Mouse (Mus musculus): ENCODE measurements around the gene Derl2. TPM values are rescaled to one million over a fixed set of nuclear protein-coding genes. Genes with fewer than 3 reads are reported as not detected.

Derl2 gene
- polyA plus RNA-seq (2015; fragmentation: Illumina TruSeq; extraction: RNeasy Lipid Tissue Mini Kit (QIAGEN cat#74804); ENCODE audit: insufficient read depth, low read depth, low replicate concordance): 8.7 TPM

GRCm38 (mm10) chr11:71019201-71020068 lies at the start of gene Derl2, which contains the start of gene Mis12:
Gene Derl2, minus strand, starts transcription at chr11:71019841.
Gene Mis12, plus strand, starts transcription at chr11:71019611.

GRCm38 (mm10) chr11:71033163-71033761 lies 13.6 kb upstream of the Derl2 start, which contains the start of gene 6330403K07Rik:
Gene 6330403K07Rik, minus strand, starts transcription at chr11:71033513.

GRCm38 (mm10) chr11:71004316-71004773 lies 15.3 kb downstream of the Derl2 start, which contains the start of gene Dhx33:
Gene Dhx33, minus strand, starts transcription at chr11:71004437.

GRCm38 (mm10) chr11:70982557-70983228 lies 36.9 kb downstream of the Derl2 start, which contains the start of gene C1qbp:
Gene C1qbp, minus strand, starts transcription at chr11:70983026.

GRCm38 (mm10) chr11:70969821-70970559 lies 49.7 kb downstream of the Derl2 start, which contains the start of the genes Nup88 and Rpain:
Gene Nup88, minus strand, starts transcription at chr11:70969973.
Gene Rpain, plus strand, starts transcription at chr11:70970213.

Other genes starting within 250 kb of the Derl2 start
- gene Scimp, start 207.3 kb downstream of the Derl2 start, polyA plus RNA-seq (2015; fragmentation: Illumina TruSeq; extraction: RNeasy Lipid Tissue Mini Kit (QIAGEN cat#74804); ENCODE audit: insufficient read depth, low read depth, low replicate concordance): not detected
- 5.0 TPM for gene Rabep1, start 175.1 kb downstream of the Derl2 start, polyA plus RNA-seq (2015; fragmentation: Illumina TruSeq; extraction: RNeasy Lipid Tissue Mini Kit (QIAGEN cat#74804); ENCODE audit: insufficient read depth, low read depth, low replicate concordance)
- gene Nup88, start 49.9 kb downstream of the Derl2 start, polyA plus RNA-seq (2015; fragmentation: Illumina TruSeq; extraction: RNeasy Lipid Tissue Mini Kit (QIAGEN cat#74804); ENCODE audit: insufficient read depth, low read depth, low replicate concordance): 37.9 TPM
- 18.2 TPM for gene Rpain, start 49.6 kb downstream of the Derl2 start, polyA plus RNA-seq (2015; fragmentation: Illumina TruSeq; extraction: RNeasy Lipid Tissue Mini Kit (QIAGEN cat#74804); ENCODE audit: insufficient read depth, low read depth, low replicate concordance)
- 19.2 TPM for gene C1qbp, start 36.8 kb downstream of the Derl2 start, polyA plus RNA-seq (2015; fragmentation: Illumina TruSeq; extraction: RNeasy Lipid Tissue Mini Kit (QIAGEN cat#74804); ENCODE audit: insufficient read depth, low read depth, low replicate concordance)
- gene Dhx33, start 15.4 kb downstream of the Derl2 start, polyA plus RNA-seq (2015; fragmentation: Illumina TruSeq; extraction: RNeasy Lipid Tissue Mini Kit (QIAGEN cat#74804); ENCODE audit: insufficient read depth, low read depth, low replicate concordance): 6.8 TPM
- 4.7 TPM for gene Mis12, start 230 bp downstream of the Derl2 start, polyA plus RNA-seq (2015; fragmentation: Illumina TruSeq; extraction: RNeasy Lipid Tissue Mini Kit (QIAGEN cat#74804); ENCODE audit: insufficient read depth, low read depth, low replicate concordance)
- not detected for gene 6330403K07Rik, start 13.7 kb upstream of the Derl2 start, polyA plus RNA-seq (2015; fragmentation: Illumina TruSeq; extraction: RNeasy Lipid Tissue Mini Kit (QIAGEN cat#74804); ENCODE audit: insufficient read depth, low read depth, low replicate concordance)
- gene Nlrp1a, start 124.9 kb upstream of the Derl2 start, polyA plus RNA-seq (2015; fragmentation: Illumina TruSeq; extraction: RNeasy Lipid Tissue Mini Kit (QIAGEN cat#74804); ENCODE audit: insufficient read depth, low read depth, low replicate concordance): not detected
- gene Nlrp1b, start 210.9 kb upstream of the Derl2 start, polyA plus RNA-seq (2015; fragmentation: Illumina TruSeq; extraction: RNeasy Lipid Tissue Mini Kit (QIAGEN cat#74804); ENCODE audit: insufficient read depth, low read depth, low replicate concordance): not detected